Mouse (Mus musculus): ENCODE measurements around the gene Prkn. TPM values are rescaled to one million over a fixed set of nuclear protein-coding genes. Genes with fewer than 3 reads are reported as not detected.
A peak's percentile ranks its signal among the peaks of the same experiment; 100 is the strongest.

The Prkn gene
- polyA plus RNA-seq, 1 experiment from 2014 or later: 0.96 TPM

DNA sequence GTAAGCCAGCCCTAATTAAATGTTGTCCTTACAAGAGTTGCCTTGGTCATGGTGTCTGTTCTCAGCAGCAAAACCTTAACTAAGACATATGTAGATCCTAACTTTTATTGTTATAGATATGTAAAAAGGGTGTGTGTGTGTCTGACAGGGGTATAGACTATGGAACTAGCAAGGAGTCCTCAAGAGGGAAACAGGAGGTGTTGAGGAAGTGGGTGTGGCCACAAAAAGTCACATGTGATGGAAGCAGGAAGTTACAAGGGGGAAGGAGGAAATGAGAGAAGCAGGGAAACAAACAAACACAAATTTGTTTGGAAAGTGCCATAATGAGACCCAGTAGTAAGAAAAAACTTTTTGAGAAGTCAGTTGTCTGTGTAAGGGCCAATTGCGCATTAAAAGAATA, 1253.8 kb downstream of the Prkn start:
- no peak overlapping the region for H3K9ac ChIP-seq (ENCODE audit: low read depth, low read length)
- 97% methylated on average over 1 of the region's 1 CpGs for WGBS
- no peak overlapping the region for H3K4me3 ChIP-seq (ENCODE audit: low read depth, low read length)
- no peaks in the 10 kb centered on the region for H3K36me3 ChIP-seq (ENCODE audit: control insufficient read depth, insufficient read depth)
- no peak overlapping the region for H3K27ac ChIP-seq (ENCODE audit: low read depth, low read length)
- no peaks in the 10 kb centered on the region for H3K4me1 ChIP-seq (replicated peaks; ENCODE audit: control insufficient read depth, insufficient read depth, low read length)
- H3K9me3 ChIP-seq (ENCODE audit: control insufficient read depth): no peaks in the 10 kb centered on the region
- no peak overlapping the region for H3K4me2 ChIP-seq (replicated peaks; ENCODE audit: low read depth)
- no peaks in the 10 kb centered on the region for H3K27me3 ChIP-seq (replicated peaks; ENCODE audit: control insufficient read depth, insufficient read depth, low read length)
- no peak for TF ChIP-seq CTCF (IDR thresholded peaks at IDR 0.05; ENCODE audit: low read depth)
- ATAC-seq: no peak

DNA sequence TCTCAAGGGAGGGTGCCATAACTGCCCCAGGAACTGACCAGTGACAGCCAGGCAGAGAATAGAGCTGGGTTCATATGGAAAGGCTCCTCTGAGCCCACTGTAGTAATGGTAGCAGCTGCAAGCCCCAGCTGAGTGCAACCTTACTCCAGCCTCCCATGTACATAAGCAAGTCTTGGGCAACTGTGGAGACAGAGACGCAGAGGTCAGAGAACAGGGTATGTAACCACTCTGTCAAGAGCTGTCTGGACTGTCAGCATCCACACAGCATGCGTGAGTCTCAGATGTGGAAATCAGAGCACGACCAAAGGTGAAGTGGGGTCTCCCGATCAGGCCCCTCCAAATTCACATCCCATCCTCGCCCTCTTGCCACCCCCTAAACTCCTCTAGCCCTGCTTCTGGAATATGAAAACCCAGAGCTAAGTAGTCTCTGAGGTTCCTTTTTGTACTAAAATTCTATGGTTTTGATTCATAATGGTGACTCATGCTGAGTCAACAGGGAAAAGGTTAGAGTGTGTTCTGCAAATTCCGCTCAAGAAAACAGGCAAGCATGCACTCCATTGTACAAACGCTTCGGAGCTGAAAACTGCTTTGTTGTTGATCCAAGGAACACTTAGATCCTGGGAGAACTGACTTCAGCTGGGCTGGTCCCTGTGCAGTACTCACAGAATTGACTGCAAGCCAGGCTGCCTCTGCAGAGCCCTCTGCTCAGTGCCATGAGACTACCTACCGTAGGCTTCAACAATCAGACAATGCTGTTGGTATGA, 1254.8 kb downstream of the Prkn start:
- no peaks in the 10 kb centered on the region for H3K36me3 ChIP-seq (ENCODE audit: control insufficient read depth, insufficient read depth)
- H3K4me3 ChIP-seq (ENCODE audit: low read depth, low read length): no peak overlapping the region
- WGBS: 86% methylated on average over 9 of the region's 9 CpGs
- no peak overlapping the region for H3K4me2 ChIP-seq (replicated peaks; ENCODE audit: low read depth)
- H3K27ac ChIP-seq (ENCODE audit: low read depth, low read length): no peak overlapping the region
- H3K9me3 ChIP-seq (ENCODE audit: control insufficient read depth): no peaks in the 10 kb centered on the region
- no peak overlapping the region for H3K9ac ChIP-seq (ENCODE audit: low read depth, low read length)
- no peak for ATAC-seq
- no peak for TF ChIP-seq CTCF (IDR thresholded peaks at IDR 0.05; ENCODE audit: low read depth)
- no peaks in the 10 kb centered on the region for H3K27me3 ChIP-seq (replicated peaks; ENCODE audit: control insufficient read depth, insufficient read depth, low read length)
- no peaks in the 10 kb centered on the region for H3K4me1 ChIP-seq (replicated peaks; ENCODE audit: control insufficient read depth, insufficient read depth, low read length)

- no peak overlapping the region for H3K27ac ChIP-seq (ENCODE audit: low read depth, low read length)
- no peak for TF ChIP-seq CTCF (IDR thresholded peaks at IDR 0.05; ENCODE audit: low read depth)
- H3K4me1 ChIP-seq (replicated peaks; ENCODE audit: control insufficient read depth, insufficient read depth, low read length): no peaks in the 10 kb centered on the region
- no peaks in the 10 kb centered on the region for H3K9me3 ChIP-seq (ENCODE audit: control insufficient read depth)
- no peak for ATAC-seq
- H3K36me3 ChIP-seq (ENCODE audit: control insufficient read depth, insufficient read depth): no peaks in the 10 kb centered on the region
- no peak overlapping the region for H3K4me2 ChIP-seq (replicated peaks; ENCODE audit: low read depth)
- no peak overlapping the region for H3K9ac ChIP-seq (ENCODE audit: low read depth, low read length)
- no peaks in the 10 kb centered on the region for H3K27me3 ChIP-seq (replicated peaks; ENCODE audit: control insufficient read depth, insufficient read depth, low read length)
- H3K4me3 ChIP-seq (ENCODE audit: low read depth, low read length): no peak overlapping the region
Observed at GRCm38 (mm10) chr17:12099415-12099814, 1259.2 kb downstream of the Prkn start.

GRCm38 (mm10) chr17:12102326-12102725, 1262.1 kb downstream of the Prkn start:
- no peak overlapping the region for H3K9ac ChIP-seq (ENCODE audit: low read depth, low read length)
- ATAC-seq: no peak
- no peak overlapping the region for H3K27ac ChIP-seq (ENCODE audit: low read depth, low read length)
- H3K27me3 ChIP-seq (replicated peaks; ENCODE audit: control insufficient read depth, insufficient read depth, low read length): no peaks in the 10 kb centered on the region
- no peaks in the 10 kb centered on the region for H3K4me1 ChIP-seq (replicated peaks; ENCODE audit: control insufficient read depth, insufficient read depth, low read length)
- no peak overlapping the region for H3K4me2 ChIP-seq (replicated peaks; ENCODE audit: low read depth)
- H3K9me3 ChIP-seq (ENCODE audit: control insufficient read depth): no peaks in the 10 kb centered on the region
- H3K4me3 ChIP-seq (ENCODE audit: low read depth, low read length): no peak overlapping the region
- WGBS: 97% methylated on average over 10 of the region's 10 CpGs
- TF ChIP-seq CTCF (IDR thresholded peaks at IDR 0.05; ENCODE audit: low read depth): no peak
- H3K36me3 ChIP-seq (ENCODE audit: control insufficient read depth, insufficient read depth): no peaks in the 10 kb centered on the region

DNA sequence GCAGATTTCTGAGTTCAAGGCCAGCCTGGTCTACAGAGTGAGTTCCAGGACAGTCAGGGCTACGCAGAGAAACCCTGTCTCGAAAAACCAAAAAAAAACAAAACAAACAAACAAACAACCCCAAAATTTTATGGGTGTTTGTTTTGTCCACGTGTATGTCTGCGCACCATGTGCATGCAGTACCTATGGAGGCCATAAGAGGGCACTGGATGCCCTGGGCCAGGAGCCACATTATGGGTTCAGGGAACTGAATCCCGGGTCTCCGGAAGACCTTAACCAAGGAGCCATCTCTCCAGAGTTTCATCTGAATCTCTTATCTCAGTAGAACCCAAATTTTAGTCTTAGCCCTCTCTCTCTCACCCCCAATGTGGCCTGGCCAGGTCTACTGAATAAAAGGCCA, 1263.6 kb downstream of the Prkn start:
- no peak for ATAC-seq
- Histone ChIP-seq H3K9ac (ENCODE audit: low read depth, low read length) (no peak overlapping the region), H3K27me3 (replicated peaks; ENCODE audit: control insufficient read depth, insufficient read depth, low read length) (no peaks in the 10 kb centered on the region), H3K4me1 (replicated peaks; ENCODE audit: control insufficient read depth, insufficient read depth, low read length) (no peaks in the 10 kb centered on the region), H3K4me2 (replicated peaks; ENCODE audit: low read depth) (no peak overlapping the region), H3K27ac (ENCODE audit: low read depth, low read length) (no peak overlapping the region), H3K9me3 (ENCODE audit: control insufficient read depth) (no peaks in the 10 kb centered on the region), H3K36me3 (ENCODE audit: control insufficient read depth, insufficient read depth) (no peaks in the 10 kb centered on the region), H3K4me3 (ENCODE audit: low read depth, low read length) (no peak overlapping the region)
- TF ChIP-seq CTCF (IDR thresholded peaks at IDR 0.05; ENCODE audit: low read depth): peak; percentile 63
- 83% methylated on average over 6 of the region's 6 CpGs for WGBS

GRCm38 (mm10) chr17:12104245-12104644, 1264.1 kb downstream of the Prkn start:
- no peak overlapping the region for H3K4me3 ChIP-seq (ENCODE audit: low read depth, low read length)
- no peak overlapping the region for H3K27ac ChIP-seq (ENCODE audit: low read depth, low read length)
- ATAC-seq: no peak
- no peak for TF ChIP-seq CTCF (IDR thresholded peaks at IDR 0.05; ENCODE audit: low read depth)
- H3K9me3 ChIP-seq (ENCODE audit: control insufficient read depth): no peaks in the 10 kb centered on the region
- H3K27me3 ChIP-seq (replicated peaks; ENCODE audit: control insufficient read depth, insufficient read depth, low read length): no peaks in the 10 kb centered on the region
- no peaks in the 10 kb centered on the region for H3K36me3 ChIP-seq (ENCODE audit: control insufficient read depth, insufficient read depth)
- no peak overlapping the region for H3K4me2 ChIP-seq (replicated peaks; ENCODE audit: low read depth)
- H3K9ac ChIP-seq (ENCODE audit: low read depth, low read length): no peak overlapping the region
- 64% methylated on average over 7 of the region's 7 CpGs for WGBS
- H3K4me1 ChIP-seq (replicated peaks; ENCODE audit: control insufficient read depth, insufficient read depth, low read length): no peaks in the 10 kb centered on the region
